Mouse (Mus musculus) liver (tissue): Measurements from ENCODE around the gene Thbs4.

Experiments
- DNase-seq: peaks from one replicate; pipeline ENCODE4 v3.0.0-alpha.2; 2020; ENCODE audit warnings: mixed read lengths

The Thbs4 gene

GRCm38 (mm10) chr13:92759096-92759495, 35.5 kb downstream of the Thbs4 start:
- no peak for DNase-seq

- DNase-seq, result no peak
Observed at GRCm38 (mm10) chr13:92757972-92758585, 36.5 kb downstream of the Thbs4 start.

- no peak for DNase-seq
Observed at GRCm38 (mm10) chr13:92755036-92755435, 39.6 kb downstream of the Thbs4 start.

GRCm38 (mm10) chr13:92753676-92754075, 40.9 kb downstream of the Thbs4 start:
- no peak for DNase-seq

GRCm38 (mm10) chr13:92751726-92752565, 42.7 kb downstream of the Thbs4 start:
- peak; percentile 74 for DNase-seq

- peak; percentile 79 for DNase-seq
Observed at GRCm38 (mm10) chr13:92750976-92751518, 43.6 kb downstream of the Thbs4 start.

- peak; percentile 86 for DNase-seq
Observed at GRCm38 (mm10) chr13:92743337-92743736, 51.3 kb downstream of the Thbs4 start.

GRCm38 (mm10) chr13:92742886-92743285, 51.7 kb downstream of the Thbs4 start:
- peak; percentile 24 for DNase-seq

- DNase-seq, result peak; percentile 40
Observed at GRCm38 (mm10) chr13:92740671-92741270, 53.8 kb downstream of the Thbs4 start.

- DNase-seq, result no peak
Observed at GRCm38 (mm10) chr13:92739858-92740257, 54.8 kb downstream of the Thbs4 start.

- peak; percentile 2 for DNase-seq
Observed at GRCm38 (mm10) chr13:92738821-92739220, 55.8 kb downstream of the Thbs4 start.

- DNase-seq, result peak; percentile 2
Observed at GRCm38 (mm10) chr13:92736516-92737300, 57.9 kb downstream of the Thbs4 start.

GRCm38 (mm10) chr13:92735693-92736092, 58.9 kb downstream of the Thbs4 start:
- no peak for DNase-seq

- peak; percentile 1 for DNase-seq
Observed at GRCm38 (mm10) chr13:92733741-92734140, 60.9 kb downstream of the Thbs4 start.

GRCm38 (mm10) chr13:92733252-92733651, 61.4 kb downstream of the Thbs4 start:
- peak; percentile 83 for DNase-seq

GRCm38 (mm10) chr13:92732836-92733235, 61.8 kb downstream of the Thbs4 start:
- DNase-seq, result no peak

- no peak for DNase-seq
Observed at GRCm38 (mm10) chr13:92731811-92732210, 62.8 kb downstream of the Thbs4 start.

- DNase-seq, result no peak
Observed at GRCm38 (mm10) chr13:92729811-92730210, 64.8 kb downstream of the Thbs4 start.

GRCm38 (mm10) chr13:92722389-92722788, 72.2 kb downstream of the Thbs4 start:
- DNase-seq, result no peak

- DNase-seq, result no peak
Observed at GRCm38 (mm10) chr13:92721006-92721405, 73.6 kb downstream of the Thbs4 start.

- no peak for DNase-seq
Observed at GRCm38 (mm10) chr13:92717851-92718665, 76.6 kb downstream of the Thbs4 start.

GRCm38 (mm10) chr13:92712619-92713018, 82.0 kb downstream of the Thbs4 start:
- DNase-seq, result no peak
